Mouse (Mus musculus) olfactory bulb, adult 2 months (tissue): ENCODE results near the gene Mrtfa. TPM values are rescaled to one million over a fixed set of nuclear protein-coding genes. Genes with fewer than 3 reads are reported as not detected.

Experiments
- H3K27ac ChIP-seq: fragments of 200-500 bp; 2 replicates; pipeline ENCODE4 v1.5.1; 2012; ENCODE audit warnings: low read depth, low read length; ENCODE audit not compliant: insufficient read depth
- H3K4me1 ChIP-seq: fragments of 200-500 bp; 2 replicates; pipeline ENCODE4 v1.6.1; 2012; ENCODE audit warnings: low read length; ENCODE audit not compliant: control insufficient read depth, insufficient read depth
- H3K4me3 ChIP-seq: fragments of 200-500 bp; 2 replicates; pipeline ENCODE4 v1.5.1; 2012; ENCODE audit warnings: mild to moderate bottlenecking, low read depth, low read length, moderate library complexity; ENCODE audit not compliant: insufficient read depth
- CTCF ChIP-seq: fragments of 200-500 bp; IDR thresholded peaks from 2 replicates; pipeline ENCODE4 v1.5.1; 2012; ENCODE audit warnings: low read depth, mild to moderate bottlenecking, low read length, moderate library complexity; ENCODE audit not compliant: insufficient read depth
- POLR2A ChIP-seq: fragments of 200-500 bp; IDR thresholded peaks from 2 replicates; pipeline ENCODE4 v1.6.1; 2012; ENCODE audit warnings: mild to moderate bottlenecking, low read depth, low read length, moderate library complexity; ENCODE audit not compliant: insufficient read depth
- WGBS: fragments of 180-500 bp; shearing (Covaris S2); methylation state at CpG from one replicate; pipeline ENCODE4 v1.1.7; 2018; 5-methylcytosine and 5-hydroxymethylcytosine counted together
- polyA plus RNA-seq: library from polyadenylated mRNA; stranded (reverse); fragments of >200 nt; gene quantifications from 2 replicates; pipeline ENCODE4 v1.2.4, GENCODE M21; 2012; ENCODE audit warnings: low replicate concordance; ENCODE audit not compliant: missing spikeins, insufficient read depth, insufficient read length

Gene Mrtfa
- polyA plus RNA-seq, 1 experiment, result not detected

GRCm38 (mm10) chr15:81077551-81077950 lies 113.0 kb downstream of the Mrtfa start:
- Histone ChIP-seq H3K4me3 (no peak overlapping the region), H3K4me1 (peaks cover 9% of the 10 kb centered on the region), H3K27ac (no peak overlapping the region)
- WGBS, result 84% methylated on average over 4 of the region's 4 CpGs
- TF ChIP-seq POLR2A, result no peak
- TF ChIP-seq CTCF, result no peak

DNA sequence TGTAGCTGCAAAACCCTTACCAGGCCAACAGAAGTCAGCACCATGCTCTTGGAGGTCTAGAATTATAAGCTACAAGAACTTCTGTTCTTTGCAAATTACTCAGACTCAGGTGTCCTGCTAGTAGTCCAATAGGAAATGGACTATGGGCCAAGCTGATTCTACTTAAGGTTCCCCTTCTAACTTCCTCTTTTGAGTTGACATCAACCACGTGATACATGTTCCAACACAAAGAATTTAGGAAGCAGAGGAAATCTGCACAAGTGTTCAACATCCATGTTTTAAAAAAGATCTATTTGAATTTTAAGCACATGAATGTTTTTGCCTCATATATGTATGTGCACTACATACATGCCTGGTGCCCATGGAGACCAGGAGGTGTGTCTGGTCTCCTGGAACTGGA lies 116.0 kb downstream of the Mrtfa start:
- no peak for TF ChIP-seq POLR2A
- no peak for TF ChIP-seq CTCF
- 82% methylated on average over 1 of the region's 1 CpGs for WGBS
- Histone ChIP-seq H3K4me1 (peaks cover 6% of the 10 kb centered on the region), H3K27ac (no peak overlapping the region), H3K4me3 (no peak overlapping the region)

GRCm38 (mm10) chr15:81073751-81074150 lies 116.8 kb downstream of the Mrtfa start:
- Histone ChIP-seq H3K4me3 (no peak overlapping the region), H3K4me1 (peaks cover 7% of the 10 kb centered on the region), H3K27ac (peak overlapping the region; percentile 26; the same call in 1 of the 2 replicates)
- TF ChIP-seq CTCF, result no peak
- no peak for TF ChIP-seq POLR2A
- 17% methylated on average over 2 of the region's 2 CpGs for WGBS

DNA sequence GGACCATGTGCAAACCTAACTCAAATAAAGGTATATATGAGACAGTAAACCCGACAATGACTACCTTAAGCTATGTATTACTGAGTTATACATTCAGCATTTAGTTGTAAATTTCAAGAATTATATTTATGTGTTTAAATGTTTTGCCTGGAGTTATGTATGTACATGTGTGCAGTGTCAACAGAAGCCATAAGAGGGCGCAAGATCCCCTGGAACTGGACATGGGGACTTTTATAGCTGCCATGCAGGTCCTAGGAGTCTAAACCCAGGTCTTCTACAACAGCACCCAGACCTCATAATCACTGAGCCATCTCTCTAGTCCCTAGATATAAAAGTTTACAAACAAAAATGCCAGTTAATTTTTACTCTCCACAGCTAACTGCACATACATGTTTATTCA lies 117.8 kb downstream of the Mrtfa start:
- TF ChIP-seq CTCF (no peak), POLR2A (no peak)
- Histone ChIP-seq H3K4me3 (no peak overlapping the region), H3K27ac (no peak overlapping the region), H3K4me1 (peaks cover 7% of the 10 kb centered on the region)
- 83% methylated on average over 2 of the region's 2 CpGs for WGBS

- H3K4me1 ChIP-seq, result peaks cover 13% of the 10 kb centered on the region
- WGBS, result 33% methylated on average over 1 of the region's 1 CpGs
- no peak overlapping the region for H3K4me3 ChIP-seq
- TF ChIP-seq POLR2A, result no peak
- TF ChIP-seq CTCF, result no peak
- no peak overlapping the region for H3K27ac ChIP-seq
These were observed 120.1 kb downstream of the Mrtfa start for GRCm38 (mm10) chr15:81070470-81070869.

- 91% methylated on average over 5 of the region's 5 CpGs for WGBS
- Histone ChIP-seq H3K4me3 (no peak overlapping the region), H3K4me1 (peaks cover 13% of the 10 kb centered on the region), H3K27ac (no peak overlapping the region)
- no peak for TF ChIP-seq POLR2A
- no peak for TF ChIP-seq CTCF
These were observed 121.7 kb downstream of the Mrtfa start for GRCm38 (mm10) chr15:81068641-81069381.

DNA sequence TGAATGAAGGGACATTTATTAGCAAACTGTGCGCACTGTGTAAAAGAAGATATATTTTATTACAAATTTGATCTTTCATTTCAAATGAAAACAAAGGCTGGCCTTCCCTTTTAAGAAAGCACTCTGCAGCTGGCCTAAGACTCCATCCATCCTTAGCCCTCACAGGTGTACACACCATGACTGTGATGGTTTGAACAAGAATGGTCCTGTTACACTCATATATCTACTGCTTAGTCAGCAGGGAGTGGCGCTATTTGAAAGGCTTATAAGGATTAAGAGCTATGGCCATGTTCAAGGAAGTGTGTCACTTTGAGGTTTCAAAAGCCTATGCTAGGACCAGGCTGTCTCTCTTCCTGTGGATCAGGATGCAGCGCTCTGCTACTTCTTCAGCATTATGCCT lies 122.8 kb downstream of the Mrtfa start:
- Histone ChIP-seq H3K27ac (no peak overlapping the region), H3K4me3 (no peak overlapping the region), H3K4me1 (peaks cover 16% of the 10 kb centered on the region)
- TF ChIP-seq CTCF, result no peak
- no peak for TF ChIP-seq POLR2A
- 92% methylated on average over 3 of the region's 3 CpGs for WGBS

DNA sequence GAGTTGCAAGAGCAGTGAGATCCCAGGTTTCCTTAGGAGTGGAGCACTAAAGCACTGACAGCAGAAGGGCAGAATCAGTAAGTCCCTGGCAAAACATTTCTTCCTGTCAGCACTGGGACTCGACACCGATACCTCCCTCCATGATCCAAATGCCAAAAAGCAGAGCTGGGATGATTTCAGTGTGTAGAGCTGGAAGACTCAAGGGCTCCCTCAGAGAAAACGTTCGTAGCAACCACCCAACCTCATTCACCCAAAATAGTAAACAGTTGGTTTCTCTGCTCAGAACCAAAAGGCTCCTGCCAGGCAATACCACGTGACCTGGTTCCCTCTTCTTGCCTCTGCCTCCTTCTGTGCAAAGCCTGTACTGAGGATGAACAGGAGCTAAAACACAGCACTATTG lies 123.6 kb downstream of the Mrtfa start:
- Histone ChIP-seq H3K4me1 (peaks cover 23% of the 10 kb centered on the region), H3K4me3 (no peak overlapping the region), H3K27ac (peak overlapping the region; percentile 67)
- WGBS, result 16% methylated on average over 5 of the region's 5 CpGs
- TF ChIP-seq CTCF (no peak), POLR2A (no peak)

GRCm38 (mm10) chr15:81064661-81065060 lies 125.9 kb downstream of the Mrtfa start:
- peaks cover 28% of the 10 kb centered on the region for H3K4me1 ChIP-seq
- TF ChIP-seq POLR2A, result no peak
- TF ChIP-seq CTCF, result no peak
- H3K4me3 ChIP-seq, result no peak overlapping the region
- 90% methylated on average over 4 of the region's 4 CpGs for WGBS
- no peak overlapping the region for H3K27ac ChIP-seq

- H3K27ac ChIP-seq, result no peak overlapping the region
- no peak for TF ChIP-seq POLR2A
- TF ChIP-seq CTCF, result no peak
- peaks cover 26% of the 10 kb centered on the region for H3K4me1 ChIP-seq
- 67% methylated on average over 1 of the region's 1 CpGs for WGBS
- no peak overlapping the region for H3K4me3 ChIP-seq
These were observed 126.4 kb downstream of the Mrtfa start for GRCm38 (mm10) chr15:81064143-81064542.

DNA sequence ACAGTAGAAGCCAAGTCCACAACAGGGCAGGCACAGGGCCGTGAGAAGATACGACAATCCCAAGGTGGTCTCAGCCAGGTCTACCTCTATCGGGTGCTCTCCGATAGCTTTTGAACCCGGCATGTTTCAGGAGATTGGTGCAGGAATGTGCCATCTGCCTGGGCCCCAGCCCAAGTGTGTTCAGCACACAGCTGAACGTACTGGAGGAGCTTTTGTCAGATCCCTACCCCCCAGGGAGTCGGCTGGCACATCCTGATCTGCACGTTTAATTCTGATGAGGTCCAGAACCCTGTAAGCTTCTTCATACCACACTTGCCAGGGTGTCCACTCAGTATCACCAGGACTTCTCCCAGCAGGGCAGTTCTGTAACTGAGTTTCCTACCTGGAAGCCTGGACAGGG lies 127.9 kb downstream of the Mrtfa start:
- no peak overlapping the region for H3K4me3 ChIP-seq
- 33% methylated on average over 8 of the region's 8 CpGs for WGBS
- H3K27ac ChIP-seq, result peak overlapping the region; percentile 71
- peaks cover 26% of the 10 kb centered on the region for H3K4me1 ChIP-seq
- no peak for TF ChIP-seq CTCF
- TF ChIP-seq POLR2A, result no peak
